Mouse (Mus musculus) spleen, postnatal 10 days (tissue): Measurements from ENCODE around the gene Fam83e.

Source experiments
- DNase-seq, 2 experiments: peaks; one replicate each; pipeline ENCODE4 v3.0.0; 2021 to 2022; ENCODE audit warnings: low spot score in 2 of 2

The Fam83e gene

DNA sequence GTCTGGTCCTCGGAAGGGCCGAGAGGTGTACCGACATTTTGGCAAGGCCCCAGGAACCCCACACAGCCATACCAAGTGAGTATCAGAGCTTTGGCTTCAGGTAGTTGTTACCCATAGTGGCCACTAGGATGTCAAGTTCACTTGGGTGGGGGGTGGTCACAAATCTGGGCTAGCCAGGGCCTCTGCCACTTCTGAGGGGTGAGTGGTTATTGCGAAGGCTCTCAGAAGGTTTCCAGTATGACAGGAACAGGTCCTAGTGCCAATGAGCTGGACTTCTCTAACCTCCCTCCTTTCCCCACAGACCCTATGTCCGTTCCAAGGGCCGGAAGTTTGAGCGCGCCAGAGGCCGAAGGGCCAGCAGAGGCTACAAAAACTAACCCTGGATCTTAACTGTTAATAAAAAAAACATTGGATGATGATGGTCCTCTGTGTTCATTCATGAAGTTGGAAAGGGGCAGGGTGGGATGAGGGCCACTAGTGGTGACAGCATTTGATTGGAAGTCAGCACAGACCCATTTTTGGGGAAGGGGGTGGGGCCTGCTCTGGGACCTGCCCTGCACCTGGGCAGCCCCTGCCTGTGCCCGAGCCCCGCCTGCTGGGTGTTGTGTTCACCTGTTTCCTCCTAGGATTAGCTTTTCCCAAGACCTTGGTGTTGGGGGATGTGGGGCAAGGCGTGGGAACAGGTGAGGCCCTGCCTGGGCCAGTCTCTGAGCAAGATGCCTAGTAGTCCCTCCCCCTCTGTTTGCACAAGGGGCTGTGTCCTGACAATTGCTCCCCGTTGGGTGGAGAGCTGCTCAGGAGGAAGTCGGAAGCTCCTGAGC, at the start of gene Fam83e:
Gene Fam83e, plus strand, starts transcription at position 800 of the 821 bp plus-strand sequence.
- no peak for DNase-seq

GRCm38 (mm10) chr7:45677627-45678295, 43.3 kb upstream of the Fam83e start:
- no peak for DNase-seq

DNA sequence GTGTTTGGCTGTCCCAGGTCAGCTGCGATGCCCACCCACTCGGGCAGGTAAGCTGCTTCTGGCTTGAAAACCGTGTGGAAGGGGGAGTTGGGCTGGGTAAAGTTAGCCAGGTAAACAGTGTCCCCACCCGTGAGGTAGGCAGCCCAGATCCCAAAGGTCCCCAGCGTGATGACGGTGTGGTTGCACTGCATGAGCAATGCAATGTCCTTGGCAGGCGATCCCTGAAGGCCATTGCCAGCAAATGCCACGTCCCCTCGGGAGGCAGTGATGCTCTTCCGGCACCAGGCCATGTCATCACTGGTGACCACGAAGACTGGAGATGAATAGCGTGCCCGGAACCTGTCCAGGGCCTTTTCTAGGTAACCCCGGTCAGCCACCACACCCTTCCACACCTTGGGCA, 42.5 kb upstream of the Fam83e start:
- no peak for DNase-seq

GRCm38 (mm10) chr7:45679966-45680621, 40.9 kb upstream of the Fam83e start:
- no peak for DNase-seq

DNA sequence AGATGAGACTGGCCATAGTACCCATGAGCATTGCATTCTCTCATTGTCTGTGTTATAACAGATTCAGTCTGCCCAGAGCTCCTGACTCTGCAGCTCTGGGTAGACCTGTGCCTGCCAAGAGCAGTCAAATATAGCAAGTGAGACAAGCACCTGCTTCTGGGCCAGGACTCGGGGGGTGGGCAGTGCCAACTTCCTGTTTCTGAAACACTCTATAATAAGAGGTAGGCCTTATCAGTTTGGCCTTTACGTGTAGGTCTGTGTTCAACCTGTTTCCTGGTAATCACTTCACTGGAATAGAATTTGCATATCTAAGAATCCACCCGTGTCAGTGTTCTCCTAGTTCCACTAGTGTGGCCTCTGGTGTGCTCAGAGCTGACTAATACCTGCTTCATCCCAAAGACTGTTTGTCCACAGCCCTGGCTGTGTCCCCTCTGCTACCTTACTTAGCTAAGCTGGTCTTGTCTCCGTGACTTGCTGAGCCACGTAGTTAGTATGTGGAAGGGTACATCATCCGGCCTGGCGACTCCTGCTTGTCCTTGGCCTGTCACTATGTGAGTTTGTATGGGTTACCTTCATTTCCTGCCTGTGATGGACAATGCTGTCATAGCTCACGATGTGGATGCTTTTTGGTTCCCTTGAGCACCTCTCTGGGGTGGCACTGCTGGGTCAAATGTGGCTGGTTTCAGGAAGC, 39.8 kb upstream of the Fam83e start:
- peak in 1 of 2 experiments; percentile 67 for DNase-seq

DNA sequence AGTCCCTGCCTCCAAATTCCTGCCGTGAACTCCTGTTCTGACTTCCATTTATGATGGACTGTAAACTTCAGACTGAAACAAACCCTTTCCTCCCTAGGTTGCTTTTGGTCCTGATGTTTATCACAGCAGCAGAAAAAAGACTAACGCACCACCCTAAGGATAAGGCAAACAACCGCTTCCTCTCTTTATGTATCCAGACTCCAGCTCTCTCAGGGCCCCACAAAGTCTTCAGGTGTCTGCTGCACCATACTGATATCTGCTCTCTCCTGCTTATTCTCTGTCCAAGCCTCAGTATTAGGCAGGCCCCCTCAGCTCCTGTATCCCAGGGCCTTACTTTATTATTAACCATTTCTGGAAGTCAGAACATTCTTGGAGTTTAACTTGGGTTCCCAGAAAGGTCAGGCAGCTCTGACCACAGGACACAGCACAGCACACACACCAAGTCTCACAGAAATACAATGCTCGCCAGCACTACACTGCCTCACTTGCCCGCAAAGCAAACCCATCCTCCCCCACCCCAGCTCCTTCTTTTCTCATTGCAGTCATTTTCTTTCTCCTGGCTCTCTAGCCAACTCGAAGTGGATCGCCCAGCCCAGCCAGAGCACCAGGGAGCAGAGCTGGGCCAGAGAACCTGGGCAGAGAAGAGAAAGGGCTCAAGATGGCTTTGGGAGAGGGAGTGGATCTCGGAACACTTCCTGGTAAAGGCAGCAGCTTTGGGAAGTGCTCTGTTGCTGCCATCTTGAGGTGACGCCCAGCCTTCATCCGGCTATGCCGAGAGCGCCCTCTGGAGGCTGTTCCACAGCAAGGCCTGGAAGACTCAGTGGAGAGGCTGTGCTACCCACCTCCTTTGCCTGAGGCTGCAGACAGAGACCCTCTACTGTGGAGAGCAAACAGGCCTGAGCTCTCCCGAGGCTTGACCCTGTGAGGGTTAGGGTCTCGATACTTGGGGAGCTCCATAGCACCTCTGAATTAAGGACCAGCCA, 38.6 kb upstream of the Fam83e start:
- DNase-seq, result peak; percentile 68 to 89

DNA sequence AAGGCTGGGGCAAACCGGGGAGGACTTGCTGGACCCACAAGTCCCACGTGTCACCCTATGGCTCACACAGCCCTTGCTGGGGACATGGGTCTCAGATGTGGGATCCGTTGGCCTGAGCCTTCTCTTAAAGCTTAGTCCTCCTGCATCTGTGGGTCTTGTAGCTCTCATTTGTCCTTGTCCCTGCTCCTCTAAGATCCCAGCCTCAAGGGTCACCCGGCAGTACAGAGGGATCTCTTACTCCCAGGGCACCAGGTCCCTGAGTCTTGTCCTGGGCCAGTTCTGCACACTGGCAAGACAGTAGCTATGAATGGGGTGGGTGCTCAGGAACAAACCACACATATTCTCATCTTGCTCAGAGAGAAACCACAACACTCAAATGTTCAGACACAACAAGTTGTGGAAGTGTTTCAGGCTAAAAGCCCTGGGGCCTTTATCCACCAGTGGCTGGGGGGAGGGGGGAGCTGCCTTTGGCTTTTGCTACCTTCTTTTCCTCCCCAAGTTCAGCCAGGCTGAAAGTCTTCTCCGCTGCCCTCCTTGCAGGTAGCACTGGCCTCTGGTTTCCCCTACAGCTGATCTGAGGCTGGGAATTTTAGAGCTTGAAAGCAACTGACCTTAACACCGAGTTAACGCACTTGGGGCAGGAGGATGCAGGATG, 37.5 kb upstream of the Fam83e start, which contains the start of gene Ntn5:
Gene Ntn5, plus strand, starts transcription at position 627 of the 655 bp plus-strand sequence.
- DNase-seq, result no peak

DNA sequence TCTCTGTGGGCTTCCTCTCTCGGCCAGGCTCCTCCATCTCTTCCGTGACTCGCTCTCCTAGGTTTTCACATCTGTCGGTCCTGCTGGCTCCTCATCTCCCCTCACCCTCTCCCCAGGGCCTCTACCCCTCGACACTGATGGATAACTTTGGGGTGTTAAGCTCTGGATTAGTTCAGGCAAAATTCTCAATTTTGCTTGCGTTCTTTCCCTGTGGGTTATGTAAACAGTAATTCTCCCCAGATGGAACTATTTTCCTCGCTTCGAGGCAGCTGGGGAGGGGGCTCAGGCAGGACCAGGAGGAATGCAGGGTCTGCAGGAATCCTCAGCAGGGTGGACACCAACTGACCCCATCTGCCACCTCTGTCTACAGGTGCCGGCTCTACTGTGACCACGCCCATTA, 35.2 kb upstream of the Fam83e start:
- no peak for DNase-seq

DNA sequence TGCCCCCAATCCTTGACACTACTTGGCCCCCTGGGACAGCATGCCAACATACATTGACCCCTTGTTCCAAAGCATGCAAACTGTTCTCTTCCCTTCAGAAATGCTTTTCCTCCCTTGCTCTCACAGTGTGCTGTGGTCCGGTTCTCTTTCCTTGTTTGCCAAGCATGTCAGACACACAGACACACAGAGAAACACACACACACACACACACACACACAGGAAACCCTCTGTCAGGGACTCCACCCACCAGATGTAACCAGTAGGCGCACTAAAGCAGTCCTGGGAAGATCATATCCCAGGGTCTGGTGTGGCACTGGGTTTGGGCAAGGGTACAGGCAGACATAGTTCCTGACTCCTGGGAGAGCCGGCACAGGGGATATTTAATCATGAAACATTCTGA, 34.2 kb upstream of the Fam83e start:
- DNase-seq, result no peak

- DNase-seq, result no peak
Observed at GRCm38 (mm10) chr7:45689099-45689498, 31.9 kb upstream of the Fam83e start.

GRCm38 (mm10) chr7:45689800-45690199, 31.2 kb upstream of the Fam83e start:
- no peak for DNase-seq

GRCm38 (mm10) chr7:45692364-45692763, 28.6 kb upstream of the Fam83e start:
- no peak for DNase-seq

DNA sequence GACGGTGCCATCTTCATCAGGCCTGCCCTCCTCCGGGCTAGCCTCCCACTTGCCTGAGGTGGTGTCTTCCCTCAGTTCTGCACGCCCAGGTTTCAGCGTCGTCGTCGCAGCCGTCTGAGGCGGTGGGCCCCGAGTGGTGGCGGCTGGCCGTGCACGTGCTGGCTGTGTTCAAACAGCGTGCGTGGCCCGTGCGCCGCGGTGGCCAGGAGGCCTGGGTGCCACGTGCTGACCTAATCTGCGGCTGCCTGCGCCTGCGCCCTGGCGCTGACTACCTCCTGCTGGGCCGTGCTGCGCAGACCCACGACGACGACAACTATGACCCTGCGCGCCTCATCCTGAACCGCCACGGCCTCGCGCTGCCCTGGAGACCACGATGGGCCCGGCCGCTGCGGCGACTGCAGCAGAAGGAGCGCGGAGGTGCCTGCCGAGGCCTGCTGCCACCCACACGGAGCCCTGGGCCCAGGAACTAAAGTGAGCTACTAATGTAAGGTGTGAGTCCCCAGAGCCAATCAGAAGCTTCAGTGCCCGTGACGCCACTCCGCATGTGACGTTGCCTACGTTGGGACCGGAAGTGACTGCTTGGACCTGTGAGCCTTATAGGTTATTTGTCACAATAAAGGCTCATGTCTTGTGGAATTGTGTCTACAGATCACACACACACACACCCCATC, 27.0 kb upstream of the Fam83e start, which contains the start of gene Sec1:
Gene Sec1, minus strand, starts transcription at position 482 of the 671 bp plus-strand sequence.
- no peak for DNase-seq

DNA sequence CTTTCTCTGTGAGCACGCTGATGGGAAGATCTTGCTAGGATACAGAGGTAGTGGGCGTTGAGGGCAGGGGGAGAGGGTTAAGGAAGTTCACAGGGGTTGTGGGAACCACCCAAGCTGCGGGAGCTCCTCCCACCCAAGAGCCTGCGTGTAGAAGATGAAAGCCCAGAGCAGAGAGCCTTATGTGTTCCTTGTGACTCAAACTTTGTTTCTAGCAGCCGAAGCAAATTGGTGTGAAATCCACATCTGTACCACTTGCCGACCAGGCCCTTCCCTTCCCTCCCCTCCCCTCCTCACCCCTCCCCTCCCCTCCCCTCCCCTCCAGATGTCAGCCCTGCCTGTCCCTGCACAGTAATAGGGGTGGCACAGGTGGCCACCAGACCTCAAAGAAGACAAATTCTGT, 25.9 kb upstream of the Fam83e start:
- DNase-seq, result no peak

DNA sequence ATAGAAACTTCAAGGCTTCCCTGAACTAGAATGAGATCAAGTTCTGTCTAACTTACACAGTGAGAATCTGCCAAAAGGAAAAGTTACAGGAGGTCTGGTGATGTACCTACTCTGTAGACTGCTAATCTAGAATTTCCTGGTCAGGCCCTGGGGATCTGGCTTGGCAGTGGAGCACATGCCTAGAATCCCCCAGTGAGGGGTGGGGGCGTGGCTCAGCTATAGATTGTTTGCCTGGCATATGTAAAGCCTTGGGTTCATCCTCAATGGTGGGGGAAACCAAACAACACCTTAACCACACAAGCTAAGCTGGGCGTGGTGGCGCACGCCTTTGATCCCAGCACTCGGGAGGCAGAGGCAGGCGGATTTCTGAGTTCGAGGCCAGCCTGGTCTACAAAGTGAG, 23.1 kb upstream of the Fam83e start:
- DNase-seq, result no peak

- no peak for DNase-seq
Observed at GRCm38 (mm10) chr7:45699523-45700141, 21.4 kb upstream of the Fam83e start, which contains the start of gene Car11. Gene Car11 (plus strand): TSS chr7:45699843.

- peak in 1 of 2 experiments; percentile 74 for DNase-seq
Observed at GRCm38 (mm10) chr7:45700301-45701015, 20.6 kb upstream of the Fam83e start.

DNA sequence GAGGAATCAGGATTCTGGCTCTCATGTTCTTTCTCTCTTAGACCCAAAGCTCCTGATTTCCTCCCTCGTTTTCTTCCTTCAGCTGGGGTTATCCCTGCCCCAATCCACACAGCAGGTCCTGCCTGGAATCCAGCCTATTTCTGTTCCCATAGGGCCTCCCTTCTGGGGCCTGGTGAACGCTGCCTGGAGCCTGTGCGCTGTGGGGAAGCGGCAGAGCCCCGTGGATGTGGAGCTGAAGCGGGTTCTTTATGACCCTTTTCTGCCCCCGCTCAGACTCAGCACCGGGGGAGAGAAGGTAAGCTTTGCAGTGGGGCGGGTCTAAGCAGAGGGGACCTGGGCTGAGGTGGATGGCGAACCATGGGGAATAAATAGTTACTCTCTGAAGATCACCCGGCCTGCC, 19.9 kb upstream of the Fam83e start:
- no peak for DNase-seq
